Mouse (Mus musculus): Measurements from ENCODE around the gene Man2a1.

GRCm38 (mm10) chr17:64637868-64638537 is 37.5 kb downstream of the Man2a1 start:
- no peak for TF ChIP-seq GATA1 (IDR thresholded peaks at IDR 0.05; ENCODE audit: borderline replicate concordance, low read length)
- TF ChIP-seq FLI1 (IDR thresholded peaks at IDR 0.05; ENCODE audit: low read length), result no peak

All from megakaryocyte, embryonic 14.5 days (primary cell).